Mouse (Mus musculus) kidney, embryonic 14.5 days (tissue): ENCODE data around the gene Foxo4. TPM values are rescaled to one million over a fixed set of nuclear protein-coding genes. Genes with fewer than 3 reads are reported as not detected.

Experiments
- ATAC-seq: fragments of 200-750 bp; cut with Nextera tagmentation; 2 replicates; pipeline ENCODE4 v1.8.0; 2017; ENCODE audit warnings: moderate number of reproducible peaks, mild to moderate bottlenecking, moderate TSS enrichment, moderate library complexity; ENCODE audit not compliant: low FRiP score, low TSS enrichment
- H3K27ac ChIP-seq: fragments of 300-500 bp; sonication (generic); 2 replicates; pipeline ENCODE4 v1.5.1; 2014; ENCODE audit warnings: low read depth, mild to moderate bottlenecking, low read length, moderate library complexity, mixed read lengths
- H3K27me3 ChIP-seq: fragments of 300-500 bp; sonication (generic); 2 replicates; pipeline ENCODE4 v1.6.1; 2014; ENCODE audit warnings: mild to moderate bottlenecking, low read length; ENCODE audit not compliant: control insufficient read depth, insufficient read depth
- H3K36me3 ChIP-seq: fragments of 300-500 bp; sonication (generic); 2 replicates; pipeline ENCODE4 v1.6.1; 2014; ENCODE audit warnings: low read length, mixed read lengths; ENCODE audit not compliant: control insufficient read depth, insufficient read depth
- H3K4me1 ChIP-seq: fragments of 300-500 bp; sonication (generic); 2 replicates; pipeline ENCODE4 v1.6.1; 2014; ENCODE audit warnings: low read length, mixed read lengths; ENCODE audit not compliant: control insufficient read depth, insufficient read depth
- H3K4me2 ChIP-seq: fragments of 300-500 bp; sonication (generic); replicated peaks from 2 replicates; pipeline ENCODE4 v1.6.1; 2014; ENCODE audit warnings: low read depth, mild to moderate bottlenecking, low read length
- H3K4me3 ChIP-seq: fragments of 300-500 bp; sonication (generic); 2 replicates; pipeline ENCODE4 v1.5.1; 2014; ENCODE audit warnings: mild to moderate bottlenecking, low read length
- H3K9ac ChIP-seq: fragments of 300-500 bp; sonication (generic); 2 replicates; pipeline ENCODE4 v1.6.1; 2014; ENCODE audit warnings: low read depth, mild to moderate bottlenecking, low read length, moderate library complexity
- H3K9me3 ChIP-seq: fragments of 300-500 bp; sonication (generic); 2 replicates; pipeline ENCODE4 v1.6.1; 2016; ENCODE audit warnings: low read length; ENCODE audit not compliant: control insufficient read depth
- WGBS: fragments of 180-500 bp; shearing (Covaris S2); extraction: QIAGEN DNeasy Blood & Tissue Kit; methylation state at CpG from one replicate; pipeline ENCODE4 v1.1.7; 2014; 5-methylcytosine and 5-hydroxymethylcytosine counted together
- polyA plus RNA-seq: library from polyadenylated mRNA; unstranded; fragments of >200 nt; fragmentation: Nextera tagmentation; extraction: Ambion mirVana; gene quantifications from 2 replicates; pipeline ENCODE4 v1.2.1, GENCODE M21; 2014

Foxo4 gene
- polyA plus RNA-seq, 1 experiment from 2014 or later = 3.9 TPM

DNA sequence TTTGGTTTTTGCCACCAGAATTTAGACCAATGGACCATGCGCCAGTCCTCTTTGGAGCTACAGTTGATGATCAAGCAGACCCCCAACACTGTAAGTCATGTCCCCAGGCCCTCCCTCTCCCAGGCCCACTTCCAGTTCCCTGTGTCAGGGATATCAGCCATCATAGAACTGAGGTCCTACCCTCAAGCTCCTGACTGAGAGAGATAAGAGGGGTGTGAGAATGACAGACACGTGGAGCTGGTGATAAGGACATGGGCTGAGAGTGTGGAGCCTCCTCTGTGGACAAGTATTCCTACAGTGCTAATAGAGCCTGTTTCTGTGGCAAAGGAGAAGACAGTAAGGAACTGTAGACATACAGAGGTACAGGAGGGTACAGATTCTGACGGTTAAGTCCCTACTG is 33.2 kb downstream of the Foxo4 start:
- Histone ChIP-seq H3K9me3 (no peaks in the 10 kb centered on the region), H3K27ac (no peak overlapping the region), H3K27me3 (no peaks in the 10 kb centered on the region; the same call in 1 of the 2 replicates), H3K9ac (no peak overlapping the region), H3K36me3 (peaks cover 45% of the 10 kb centered on the region), H3K4me2 (no peak overlapping the region), H3K4me1 (no peaks in the 10 kb centered on the region), H3K4me3 (no peak overlapping the region)
- no peak for ATAC-seq
- 87% methylated on average over 3 of the region's 3 CpGs for WGBS

DNA sequence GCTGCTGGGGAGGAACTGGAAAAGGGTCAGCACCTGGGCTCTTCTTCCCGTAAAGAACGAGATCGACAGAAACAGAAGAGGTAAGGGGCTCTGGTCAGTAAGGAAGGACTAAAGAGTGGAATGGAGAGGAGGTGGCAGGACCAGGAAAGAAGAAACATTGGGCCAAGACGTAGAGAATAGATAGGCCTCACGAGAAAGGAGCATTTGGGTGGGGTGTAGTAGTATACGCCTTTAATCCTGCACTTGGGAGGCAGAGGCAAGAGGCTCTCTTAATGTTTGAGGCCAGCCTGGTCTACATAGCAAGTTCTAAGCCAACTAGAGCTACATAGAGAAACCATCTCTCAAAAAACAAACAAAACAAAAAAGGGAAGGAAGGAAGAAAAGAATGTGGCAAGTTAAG is 34.1 kb downstream of the Foxo4 start:
- Histone ChIP-seq H3K4me1 (no peaks in the 10 kb centered on the region), H3K9me3 (no peaks in the 10 kb centered on the region), H3K27me3 (no peaks in the 10 kb centered on the region; the same call in 1 of the 2 replicates), H3K36me3 (peaks cover 50% of the 10 kb centered on the region), H3K4me2 (no peak overlapping the region), H3K4me3 (no peak overlapping the region), H3K27ac (no peak overlapping the region), H3K9ac (no peak overlapping the region)
- no peak for ATAC-seq
- 95% methylated on average over 6 of the region's 6 CpGs for WGBS

DNA sequence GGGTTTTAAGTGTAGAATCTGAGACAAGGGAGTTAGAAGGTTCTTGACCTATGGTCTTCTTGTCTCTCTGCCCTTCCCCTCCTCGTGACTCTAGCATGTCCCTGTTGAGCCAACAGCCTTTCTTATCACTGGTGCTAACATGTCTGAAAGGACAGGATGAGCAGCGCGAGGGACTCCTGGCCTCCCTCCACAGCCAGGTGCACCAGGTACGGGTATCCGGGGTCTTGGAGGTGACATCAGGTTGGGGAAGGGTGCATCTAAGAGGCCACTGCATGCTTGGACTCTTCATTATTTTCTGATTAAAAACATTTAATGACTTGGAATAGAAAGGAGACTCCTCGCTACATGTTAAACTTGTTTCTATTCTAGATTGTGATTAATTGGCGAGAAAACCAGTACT is 34.7 kb downstream of the Foxo4 start:
- Histone ChIP-seq H3K9ac (no peak overlapping the region), H3K9me3 (no peaks in the 10 kb centered on the region), H3K27ac (no peak overlapping the region), H3K4me3 (no peak overlapping the region), H3K36me3 (peaks cover 51% of the 10 kb centered on the region), H3K27me3 (no peaks in the 10 kb centered on the region; the same call in 1 of the 2 replicates), H3K4me2 (no peak overlapping the region), H3K4me1 (no peaks in the 10 kb centered on the region)
- WGBS = 91% methylated on average over 7 of the region's 7 CpGs
- ATAC-seq = no peak

DNA sequence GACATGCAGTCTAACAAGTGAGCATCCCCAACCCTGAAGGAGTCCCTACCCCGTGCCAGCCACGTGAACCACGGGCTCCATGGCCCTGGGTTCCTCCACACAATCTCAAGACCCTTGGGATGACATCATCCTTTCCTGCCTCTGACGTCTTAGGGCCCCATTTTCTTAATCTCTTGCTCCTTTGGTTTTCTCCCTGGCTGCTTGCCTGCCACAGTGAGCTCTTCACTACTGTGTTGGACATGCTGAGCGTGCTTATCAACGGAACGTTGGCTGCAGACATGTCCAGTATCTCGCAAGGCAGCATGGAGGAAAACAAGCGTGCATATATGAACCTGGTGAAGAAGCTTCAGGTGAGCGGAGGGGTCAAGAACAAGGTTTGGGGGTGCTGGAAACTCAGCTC is 35.8 kb downstream of the Foxo4 start:
- Histone ChIP-seq H3K27ac (no peak overlapping the region), H3K36me3 (peaks cover 57% of the 10 kb centered on the region), H3K27me3 (no peaks in the 10 kb centered on the region; the same call in 1 of the 2 replicates), H3K4me1 (no peaks in the 10 kb centered on the region), H3K9ac (no peak overlapping the region), H3K4me3 (no peak overlapping the region), H3K4me2 (no peak overlapping the region), H3K9me3 (no peaks in the 10 kb centered on the region)
- ATAC-seq = no peak
- WGBS = 89% methylated on average over 10 of the region's 10 CpGs

DNA sequence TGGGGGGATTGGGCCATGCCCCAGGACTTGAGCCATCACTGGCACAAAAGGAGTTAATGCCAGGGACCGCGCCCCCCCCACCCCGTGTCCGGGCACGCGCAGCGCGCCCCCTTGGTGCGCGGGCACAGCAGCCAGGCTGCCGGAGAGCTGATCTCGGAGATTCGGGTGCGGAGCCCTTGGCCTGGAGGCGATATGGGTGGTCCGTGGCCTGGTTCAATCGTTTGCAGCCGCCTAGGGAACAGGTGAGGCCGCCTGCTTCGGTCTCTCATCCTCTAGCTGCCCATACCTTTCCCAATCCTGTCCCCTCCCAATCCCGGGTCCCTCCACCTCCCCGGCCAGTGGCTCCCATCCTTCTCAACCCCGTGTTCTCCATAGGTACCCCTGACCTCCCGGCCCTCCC is 44.7 kb downstream of the Foxo4 start, which contains the start of gene Nlgn3:
Gene Nlgn3, plus strand, starts transcription at position 114 of the 400 bp plus-strand sequence.
- Histone ChIP-seq H3K27ac (no peak within 1 kb of the TSS), H3K4me3 (peak within 1 kb of the TSS; percentile 29), H3K4me2 (peak within 1 kb of the TSS; percentile 39), H3K9ac (peak within 1 kb of the TSS; percentile 45; the same call in 1 of the 2 replicates), H3K27me3 (no peaks in the 10 kb centered on the region; the same call in 1 of the 2 replicates), H3K36me3 (peaks cover 18% of the 10 kb centered on the region; the same call in 1 of the 2 replicates), H3K9me3 (no peaks in the 10 kb centered on the region), H3K4me1 (no peaks in the 10 kb centered on the region)
- 29% methylated on average over 22 of the region's 24 CpGs for WGBS
- peak; percentile 38 for ATAC-seq

DNA sequence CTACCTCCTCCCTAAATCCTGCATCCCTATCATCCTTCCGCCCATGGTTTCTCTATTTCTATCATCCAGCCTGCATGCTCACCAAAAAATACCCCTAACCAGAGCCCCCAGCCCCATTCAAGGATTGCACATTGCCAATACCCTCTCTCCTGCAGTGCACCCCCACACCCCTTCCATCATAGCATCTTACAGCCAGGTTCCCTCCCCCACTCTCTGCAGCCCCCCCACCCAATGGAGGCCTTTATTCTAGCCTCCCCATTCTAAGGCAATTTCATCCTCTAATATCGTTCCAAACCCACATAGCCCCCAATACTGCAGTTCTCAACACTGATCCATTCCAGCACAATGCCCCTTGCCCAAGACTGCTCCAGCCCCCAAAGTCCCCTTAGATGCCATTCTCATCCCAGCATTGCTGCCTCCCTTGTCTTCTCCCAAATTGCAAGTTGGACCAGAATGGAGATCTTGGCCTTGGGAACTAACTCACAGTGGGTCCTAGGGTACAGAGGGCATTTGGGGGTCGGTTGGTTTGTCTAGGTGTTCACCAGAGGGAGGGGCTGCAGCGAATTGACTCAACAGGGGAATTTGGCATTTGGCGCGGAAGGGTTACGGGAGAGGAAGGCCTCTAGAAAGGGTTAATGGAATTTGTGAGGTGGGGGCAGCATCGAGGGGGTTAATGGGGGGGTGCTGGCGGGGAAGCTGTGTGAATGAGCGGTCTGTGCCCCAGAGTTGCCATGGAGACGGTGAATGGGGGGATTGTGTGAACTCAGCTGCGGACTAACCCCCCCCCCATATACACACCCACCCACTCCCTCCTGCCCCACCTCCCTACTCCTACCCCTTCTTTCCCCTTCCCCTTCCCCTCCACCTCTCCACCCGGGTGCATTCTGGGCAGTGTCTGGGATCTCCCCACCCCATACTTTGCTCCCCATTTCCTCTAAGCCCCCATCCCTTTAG is 45.4 kb downstream of the Foxo4 start:
- 22% methylated on average over 13 of the region's 13 CpGs for WGBS
- no peaks in the 10 kb centered on the region for H3K9me3 ChIP-seq
- peak; percentile 53; the same call in 1 of the 2 replicates for ATAC-seq
- peak overlapping the region; percentile 39 for H3K4me2 ChIP-seq
- H3K4me1 ChIP-seq = no peaks in the 10 kb centered on the region
- H3K27ac ChIP-seq = no peak overlapping the region
- H3K9ac ChIP-seq = peak overlapping the region; percentile 45; the same call in 1 of the 2 replicates
- H3K27me3 ChIP-seq = no peaks in the 10 kb centered on the region; the same call in 1 of the 2 replicates
- peaks cover 12% of the 10 kb centered on the region; the same call in 1 of the 2 replicates for H3K36me3 ChIP-seq
- peak overlapping the region; percentile 29 for H3K4me3 ChIP-seq

DNA sequence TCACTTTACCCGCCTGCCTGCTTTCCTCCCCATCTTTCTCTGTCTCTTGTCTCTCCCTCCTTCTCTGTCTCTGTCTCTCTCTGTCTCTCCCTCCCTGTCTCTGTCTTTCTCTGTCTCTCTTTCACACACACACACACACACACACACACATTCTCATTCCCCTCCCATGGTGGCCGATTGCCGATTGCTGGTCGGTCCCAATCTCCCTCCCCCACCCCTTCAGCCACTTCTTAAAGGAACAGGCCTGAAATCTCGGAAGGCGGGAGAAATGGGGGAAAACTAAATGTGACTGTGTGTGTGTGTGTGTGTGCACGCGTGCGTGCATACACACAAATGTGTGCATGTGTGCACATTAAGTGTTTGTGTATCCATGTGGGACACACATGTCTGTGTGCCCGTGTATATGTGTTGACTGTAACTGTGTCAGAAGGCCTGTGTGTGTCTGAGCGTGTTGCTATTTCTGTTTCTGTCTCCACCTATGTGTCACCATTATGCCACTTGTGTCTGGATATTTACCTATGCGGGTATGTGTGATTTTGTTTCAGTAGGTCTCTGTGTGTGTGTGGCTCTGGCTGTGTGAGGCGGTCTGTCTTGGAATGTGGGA is 46.2 kb downstream of the Foxo4 start:
- H3K36me3 ChIP-seq = peaks cover 9% of the 10 kb centered on the region; the same call in 1 of the 2 replicates
- peak overlapping the region; percentile 39 for H3K4me2 ChIP-seq
- 52% methylated on average over 13 of the region's 13 CpGs for whole genome bisulfite sequencing
- H3K9me3 ChIP-seq = no peaks in the 10 kb centered on the region
- ATAC-seq = no peak
- no peaks in the 10 kb centered on the region for H3K27me3 ChIP-seq
- peak overlapping the region; percentile 29 for H3K4me3 ChIP-seq
- H3K27ac ChIP-seq = no peak overlapping the region
- H3K4me1 ChIP-seq = no peaks in the 10 kb centered on the region
- no peak overlapping the region for H3K9ac ChIP-seq

DNA sequence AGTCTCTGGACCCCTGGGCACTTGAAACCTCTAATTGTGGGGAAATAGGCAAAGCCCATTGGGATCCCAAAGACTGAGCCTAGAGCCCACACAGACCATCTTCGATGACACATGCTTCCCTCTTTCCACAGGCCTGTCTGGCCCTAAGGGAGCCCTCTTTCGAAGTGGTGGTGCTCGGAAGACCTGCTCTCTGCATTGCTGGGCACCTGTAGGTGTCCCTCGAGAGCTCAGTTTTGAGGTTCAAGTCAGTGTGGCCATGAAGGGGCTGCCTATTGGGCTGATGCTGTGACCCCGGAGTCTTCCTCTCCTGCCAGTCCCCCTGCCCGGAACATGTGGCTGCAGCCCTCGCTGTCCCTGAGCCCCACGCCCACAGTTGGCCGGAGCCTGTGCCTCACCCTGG is 47.3 kb downstream of the Foxo4 start:
- no peak overlapping the region for H3K27ac ChIP-seq
- no peak overlapping the region for H3K9ac ChIP-seq
- H3K9me3 ChIP-seq = no peaks in the 10 kb centered on the region
- peaks cover 3% of the 10 kb centered on the region; the same call in 1 of the 2 replicates for H3K36me3 ChIP-seq
- WGBS = 87% methylated on average over 9 of the region's 9 CpGs
- H3K4me3 ChIP-seq = no peak overlapping the region
- H3K4me2 ChIP-seq = no peak overlapping the region
- no peaks in the 10 kb centered on the region for H3K27me3 ChIP-seq
- ATAC-seq = no peak
- no peaks in the 10 kb centered on the region for H3K4me1 ChIP-seq

DNA sequence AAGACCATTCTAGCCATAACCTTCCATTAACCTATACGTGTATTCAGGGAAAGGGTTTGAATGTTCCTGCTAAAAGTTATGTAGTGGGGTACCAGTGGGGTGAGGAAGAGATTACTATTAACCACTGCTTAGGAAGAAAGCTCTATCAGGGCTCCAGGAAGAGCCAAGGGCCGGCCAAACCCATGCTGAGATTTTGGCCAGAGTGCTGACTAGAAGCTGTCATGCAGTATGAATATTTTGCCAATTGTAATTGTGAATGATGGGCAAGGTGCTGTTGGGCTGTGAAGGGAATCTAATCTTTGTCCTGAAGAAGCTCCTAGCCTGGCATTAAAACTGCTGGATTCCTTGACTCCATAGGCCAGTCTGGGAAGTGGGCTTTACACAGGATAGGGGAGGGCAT is 50.3 kb downstream of the Foxo4 start:
- 64% methylated on average over 2 of the region's 2 CpGs for WGBS
- Histone ChIP-seq H3K27ac (no peak overlapping the region), H3K4me3 (no peak overlapping the region), H3K36me3 (no peaks in the 10 kb centered on the region), H3K9me3 (no peaks in the 10 kb centered on the region), H3K4me2 (no peak overlapping the region), H3K4me1 (no peaks in the 10 kb centered on the region), H3K27me3 (no peaks in the 10 kb centered on the region), H3K9ac (no peak overlapping the region)
- ATAC-seq = no peak
